Mouse (Mus musculus): ENCODE data around the gene Gsdma2.
A peak's percentile ranks its signal among the peaks of the same experiment; 100 is the strongest.

- TF ChIP-seq POLR2A (IDR thresholded peaks at IDR 0.05; ENCODE audit: borderline replicate concordance, control insufficient read depth, low read depth, low read length), result peak; percentile 84; the same call in 1 of the 2 replicates
- TF ChIP-seq CTCF (IDR thresholded peaks at IDR 0.05; ENCODE audit: control insufficient read depth, insufficient read depth, low read length), result peak; percentile 15; the same call in 1 of the 2 replicates
These were observed 35.5 kb downstream of the Gsdma2 start, which contains the start of gene Psmd3 for GRCm38 (mm10) chr11:98681786-98682745.

Measured in bone marrow, adult 2 months (tissue).